Mouse (Mus musculus) right cerebral cortex, postnatal 10 days (tissue): ENCODE measurements around the gene Gm8024.
"Not testable (repeated sequence)": the region's sequence is repeated elsewhere in the genome, so short reads cannot be mapped to it uniquely, and the experiment has no call there.

Experiments
- DNase-seq, 2 experiments: peaks; one replicate each; pipeline ENCODE4 v3.0.0; 2021; ENCODE audit warnings: low spot score in 2 of 2

Gm8024 gene

GRCm38 (mm10) chr14:42524182-42524581 lies at the start of gene Gm8024:
Gene Gm8024 (minus strand): TSS chr14:42524282.
- not testable (repeated sequence) for DNase-seq

- peak; percentile 55 to 56 for DNase-seq
Measured at GRCm38 (mm10) chr14:42543170-42543701, 19.2 kb upstream of the Gm8024 start.

- not testable (repeated sequence) for DNase-seq
Measured at GRCm38 (mm10) chr14:42542316-42543169, 18.5 kb upstream of the Gm8024 start.

- not testable (repeated sequence) for DNase-seq
Measured at GRCm38 (mm10) chr14:42502249-42502648, 21.8 kb downstream of the Gm8024 start, which contains the start of gene Gm8020. Gene Gm8020 (minus strand): TSS chr14:42502349.
